In genomic region chr2:170175661-170176150, GRCm38 (mm10) we compare ENCODE assay signal across 12 mouse cellular contexts. TPM values are rescaled to one million over a fixed set of nuclear protein-coding genes. Genes with fewer than 3 reads are reported as not detected.
DNase-seq lines count a peak whose midpoint lies in the region; ATAC-seq and TF ChIP-seq lines count a peak whose summit lies in the region.
"Had no signal": no experiment of that assay in that cellular context is flagged by ENCODE, and none has a peak within 500 bp of the region (broad histone marks: within the 10 kb centered on the region; RNA-seq: fewer than 3 reads in every experiment).

No protein-coding gene starts in this region.

- no peak for DNase-seq in forebrain, embryonic 10.5 days (ENCODE audit: extremely low spot score, low spot score)
- DNase-seq in lung, embryonic 14.5 days: no peak
- no peak for DNase-seq in lung, postnatal 10 days
- no peak for DNase-seq in liver, postnatal 0 days
- no peak for DNase-seq in urinary bladder, adult 18-20 months (ENCODE audit: low spot score in 2 of 2)
- DNase-seq in right cerebral cortex, postnatal 4 days: no peak
- DNase-seq: cerebellum, adult 9-10 months; right cerebral cortex, adult 18-20 months had no signal

- TF ChIP-seq CTCF in lung, embryonic 14.5 days (IDR thresholded peaks at IDR 0.05; ENCODE audit: low read depth): no peak
- no peak for TF ChIP-seq CTCF in liver, postnatal 0 days (IDR thresholded peaks at IDR 0.05; ENCODE audit: low read depth)

- no peak overlapping the region for H3K4me3 ChIP-seq in forebrain, embryonic 10.5 days
- no peak overlapping the region for H3K4me3 ChIP-seq in forebrain, embryonic 12.5 days (replicated peaks)
- no peak overlapping the region for H3K4me3 ChIP-seq in lung, embryonic 14.5 days (ENCODE audit: low read depth, low read length)
- H3K4me3 ChIP-seq in liver, postnatal 0 days (ENCODE audit: low read depth, low read length): no peak overlapping the region
- H3K4me3 ChIP-seq: forebrain, embryonic 13.5 days had no signal

- no peak for ATAC-seq in forebrain, embryonic 12.5 days (ENCODE audit: low FRiP score)
- no peak for ATAC-seq in lung, embryonic 14.5 days (ENCODE audit: insufficient read depth)
- peak; percentile 50 for ATAC-seq in common myeloid progenitor, adult 5-6 weeks (replicated peaks; ENCODE audit: low read depth, poor library complexity, severe bottlenecking)
- peak; percentile 40 for ATAC-seq in liver, postnatal 0 days
- ATAC-seq: forebrain, embryonic 13.5 days had no signal

- 77% methylated on average over 7 of the region's 7 CpGs for WGBS in forebrain, embryonic 10.5 days
- WGBS in forebrain, embryonic 12.5 days: 72% methylated on average over 7 of the region's 7 CpGs
- 35% methylated on average over 7 of the region's 7 CpGs for WGBS in lung, embryonic 14.5 days
- 15% methylated on average over 7 of the region's 7 CpGs for WGBS in liver, postnatal 0 days (ENCODE audit: insufficient replicate concordance)

- no peaks in the 10 kb centered on the region for H3K36me3 ChIP-seq in forebrain, embryonic 10.5 days (replicated peaks)
- H3K36me3 ChIP-seq in forebrain, embryonic 12.5 days (replicated peaks): no peaks in the 10 kb centered on the region
- no peaks in the 10 kb centered on the region for H3K36me3 ChIP-seq in lung, embryonic 14.5 days (ENCODE audit: insufficient read depth)
- H3K36me3 ChIP-seq in liver, postnatal 0 days (replicated peaks; ENCODE audit: insufficient read depth, low read length): no peaks in the 10 kb centered on the region

- H3K4me1 ChIP-seq in forebrain, embryonic 10.5 days: peaks cover 39% of the 10 kb centered on the region
- peaks cover 27% of the 10 kb centered on the region for H3K4me1 ChIP-seq in forebrain, embryonic 12.5 days
- peaks cover 24% of the 10 kb centered on the region for H3K4me1 ChIP-seq in lung, embryonic 14.5 days (ENCODE audit: insufficient read depth)
- H3K4me1 ChIP-seq in liver, postnatal 0 days (ENCODE audit: insufficient read depth): peaks cover 39% of the 10 kb centered on the region

- no peak overlapping the region for H3K9ac ChIP-seq in forebrain, embryonic 12.5 days
- no peak overlapping the region for H3K9ac ChIP-seq in lung, embryonic 14.5 days
- no peak overlapping the region for H3K9ac ChIP-seq in liver, postnatal 0 days (replicated peaks)
- H3K9ac ChIP-seq: forebrain, embryonic 13.5 days; hindbrain, embryonic 14.5 days had no signal

- H3K27ac ChIP-seq in forebrain, embryonic 10.5 days: 0 out of 2 replicates have a peak overlapping the region, but pooled peaks have one; percentile 35
- H3K27ac ChIP-seq in forebrain, embryonic 12.5 days: no peak overlapping the region
- peak overlapping the region; percentile 26; the same call in 1 of the 2 replicates for H3K27ac ChIP-seq in lung, embryonic 14.5 days (ENCODE audit: low read depth)
- H3K27ac ChIP-seq in liver, postnatal 0 days (ENCODE audit: low read depth): peak overlapping the region; percentile 64
- H3K27ac ChIP-seq: forebrain, embryonic 13.5 days; hindbrain, embryonic 14.5 days had no signal

- H3K4me2 ChIP-seq in forebrain, embryonic 12.5 days: no peak overlapping the region
- H3K4me2 ChIP-seq in lung, embryonic 14.5 days: no peak overlapping the region
- no peak overlapping the region for H3K4me2 ChIP-seq in liver, postnatal 0 days (ENCODE audit: low read depth, low read length)
- H3K4me2 ChIP-seq: forebrain, embryonic 13.5 days; hindbrain, embryonic 14.5 days had no signal

- peaks cover 7% of the 10 kb centered on the region; the same call in 1 of the 2 replicates for H3K27me3 ChIP-seq in forebrain, embryonic 10.5 days (ENCODE audit: poor library complexity, severe bottlenecking)
- 0 out of 2 replicates have a peak, but pooled peaks cover 4% of the 10 kb centered on the region for H3K27me3 ChIP-seq in forebrain, embryonic 12.5 days
- H3K27me3 ChIP-seq in lung, embryonic 14.5 days (ENCODE audit: insufficient read depth, low read length): no peaks in the 10 kb centered on the region
- no peaks in the 10 kb centered on the region for H3K27me3 ChIP-seq in liver, postnatal 0 days (ENCODE audit: insufficient read depth, low read length)
- H3K27me3 ChIP-seq: forebrain, embryonic 13.5 days had no signal

- no peaks in the 10 kb centered on the region for H3K9me3 ChIP-seq in forebrain, embryonic 10.5 days
- no peaks in the 10 kb centered on the region for H3K9me3 ChIP-seq in forebrain, embryonic 12.5 days
- H3K9me3 ChIP-seq in lung, embryonic 14.5 days (ENCODE audit: low read depth, low read length): no peaks in the 10 kb centered on the region
- H3K9me3 ChIP-seq in liver, postnatal 0 days (ENCODE audit: low read length): no peaks in the 10 kb centered on the region
- H3K9me3 ChIP-seq: forebrain, embryonic 13.5 days had no signal

- TF ChIP-seq EP300 in liver, postnatal 0 days (IDR thresholded peaks at IDR 0.05; ENCODE audit: low read depth): no peak

RNA-seq across cellular contexts. Expression of gene Zfp217, which starts 27.8 kb away (rescaled TPM):
- 3.4 and 4.1 TPM in 2 replicates for polyA plus RNA-seq in forebrain, embryonic 10.5 days (2016; fragmentation: Nextera tagmentation; extraction: Ambion mirVana)
- polyA plus RNA-seq in forebrain, embryonic 12.5 days (2016; fragmentation: Nextera tagmentation; extraction: Ambion mirVana): 3.6 and 4.5 TPM in 2 replicates
- 4.9 and 6.0 TPM in 2 replicates for polyA plus RNA-seq in lung, embryonic 14.5 days (2014; fragmentation: Nextera tagmentation; extraction: Ambion mirVana)
- 33.2 and 40.1 TPM in 2 replicates for total RNA-seq in common myeloid progenitor, adult 5-6 weeks (2017)
- polyA plus RNA-seq in liver, postnatal 0 days (2015; fragmentation: Nextera tagmentation; extraction: Ambion mirVana): 2.1 and 2.4 TPM in 2 replicates

Comparison
In these comparisons a context has a peak if more than half of its experiments do, and no peak if none do; other contexts are left out.
1. ATAC-seq: peak in common myeloid progenitor, adult 5-6 weeks (single experiment) and liver, postnatal 0 days (single experiment); none in forebrain, embryonic 12.5 days (single experiment) and lung, embryonic 14.5 days (single experiment).